Mouse (Mus musculus): Measurements from ENCODE around the gene Usp47.
"Not testable (repeated sequence)": the region's sequence is repeated elsewhere in the genome, so short reads cannot be mapped to it uniquely, and the experiment has no call there.

The Usp47 gene

DNA sequence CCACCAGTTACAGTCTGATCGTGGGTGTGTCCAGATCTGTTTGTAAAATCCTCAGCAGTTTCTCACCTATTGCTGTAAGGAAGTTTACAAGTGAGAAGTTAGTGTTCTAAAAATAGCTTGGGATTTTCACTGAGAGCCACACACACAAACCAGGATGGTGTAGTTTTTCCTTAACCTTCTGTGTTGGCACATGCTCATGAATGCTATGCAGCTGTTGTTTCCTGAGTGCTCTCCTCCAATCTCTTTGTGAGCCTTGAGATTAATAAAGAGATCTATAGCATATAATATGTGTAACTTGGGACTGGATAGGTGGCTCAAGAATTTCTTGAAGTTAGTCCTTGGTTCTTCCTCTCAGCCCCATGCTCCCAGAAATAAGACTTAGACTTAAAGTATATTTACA lies 13.3 kb downstream of the Usp47 start:
- no peak for DNase-seq (ENCODE audit: low read depth in 1 of 2, low spot score in 2 of 2)

DNA sequence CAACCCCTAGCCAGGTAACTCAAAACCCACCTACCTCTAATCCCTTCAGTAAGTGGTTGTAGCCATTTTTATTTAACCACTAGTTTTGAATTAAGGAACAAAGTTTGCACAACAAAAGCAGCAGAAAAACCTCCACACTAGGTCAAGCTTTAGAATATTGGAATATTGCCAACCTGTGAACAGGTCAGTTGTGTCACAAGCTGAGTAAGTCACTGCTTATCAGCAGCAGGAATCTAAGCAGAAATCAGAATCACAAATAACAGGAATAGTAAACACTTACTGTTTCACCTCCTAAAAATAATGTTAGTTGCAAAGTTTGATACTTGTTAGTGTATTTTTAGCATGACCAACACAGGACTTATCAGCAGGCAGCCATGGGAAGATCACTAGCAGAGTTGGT lies 17.0 kb downstream of the Usp47 start:
- DNase-seq (ENCODE audit: low read depth in 1 of 2, low spot score in 2 of 2), result no peak

DNA sequence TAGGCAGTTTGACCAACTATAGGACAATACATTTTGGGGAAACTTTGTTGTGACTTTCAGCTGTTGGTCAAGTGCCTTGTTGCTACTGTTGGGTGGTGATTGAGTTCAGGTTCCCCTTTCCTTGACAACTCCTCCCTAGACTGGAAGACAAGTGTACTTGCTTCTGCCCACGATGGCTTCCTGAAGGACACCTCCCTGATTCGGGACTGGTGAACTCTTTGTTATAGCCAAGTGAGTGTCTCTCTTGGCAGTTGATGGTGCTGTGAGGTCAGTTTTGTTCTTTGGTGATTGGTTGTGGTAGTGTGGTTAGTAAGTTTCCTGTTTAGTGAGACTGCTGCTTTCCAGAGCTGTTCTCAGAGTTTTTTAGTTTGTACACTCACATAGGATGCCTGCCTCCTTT lies 19.5 kb downstream of the Usp47 start:
- peak in 1 of 2 experiments; percentile 11 for DNase-seq (ENCODE audit: low read depth in 1 of 2, low spot score in 2 of 2)

DNA sequence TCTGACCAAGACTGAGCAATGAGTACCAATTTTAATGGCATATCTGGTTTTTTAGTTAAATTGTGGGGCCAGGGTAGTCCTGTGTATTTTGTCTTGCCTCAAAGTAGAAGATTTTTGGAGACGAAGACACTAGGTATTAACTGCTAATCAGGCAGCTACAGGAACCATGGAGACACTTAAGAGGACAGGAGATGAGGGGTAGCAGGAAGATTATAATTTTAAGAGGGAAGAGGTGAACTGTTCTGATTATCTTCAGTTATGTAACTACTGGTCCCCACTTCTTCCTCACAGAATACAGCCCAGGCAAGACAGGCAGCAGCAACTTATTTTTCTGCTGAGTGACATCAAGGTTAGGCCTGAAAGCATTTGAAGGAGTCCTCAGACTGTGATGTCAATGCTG lies 21.9 kb downstream of the Usp47 start:
- no peak for DNase-seq (ENCODE audit: low read depth in 1 of 2, low spot score in 2 of 2)

DNA sequence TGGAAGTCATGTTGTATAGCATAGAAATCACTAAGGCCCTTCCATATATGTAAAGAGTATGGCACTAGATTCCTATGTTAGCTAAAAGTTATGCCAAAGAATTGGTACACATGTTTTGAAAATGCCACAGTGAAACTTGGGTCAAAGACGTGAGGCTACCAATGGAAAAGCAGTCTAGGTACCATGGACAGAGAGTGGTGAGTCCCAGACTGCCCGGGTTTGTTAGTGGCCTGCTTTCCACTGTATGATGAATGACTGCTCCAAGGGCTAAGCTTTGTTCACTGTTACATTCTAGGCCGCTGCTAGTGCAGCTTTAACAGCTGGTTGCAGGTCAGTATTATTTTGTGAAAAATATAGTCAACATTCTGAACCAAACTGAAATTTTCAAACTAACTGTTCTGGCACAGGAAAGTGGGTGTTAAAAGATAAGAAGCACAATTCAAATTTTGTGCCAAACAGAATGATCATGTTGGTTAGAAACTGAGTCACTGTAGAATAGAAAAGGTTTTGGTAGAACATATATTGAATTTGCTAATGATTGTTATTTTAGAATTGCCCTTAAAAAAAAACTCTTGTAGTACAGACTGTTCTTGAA lies 22.6 kb downstream of the Usp47 start:
- DNase-seq (ENCODE audit: low read depth in 1 of 2, low spot score in 2 of 2), result no peak

DNA sequence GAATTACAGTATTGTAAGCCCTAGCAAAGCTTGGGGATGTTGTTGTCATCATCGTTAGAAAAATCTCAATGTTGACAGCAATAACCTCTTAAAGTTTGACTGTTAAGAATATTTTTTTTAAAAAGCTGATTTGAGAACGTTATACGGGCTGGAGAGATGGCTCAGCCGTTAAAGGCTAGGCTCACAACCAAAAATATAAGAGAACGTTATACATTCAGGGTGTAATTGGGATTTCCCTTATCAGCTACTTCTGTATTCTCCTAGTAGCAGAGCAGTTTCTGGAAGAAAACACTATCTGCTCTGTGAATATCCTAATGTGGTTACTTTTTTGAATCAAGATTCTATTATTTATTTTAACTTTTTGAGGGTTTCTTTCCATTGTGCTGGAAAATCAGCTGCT lies 25.3 kb downstream of the Usp47 start:
- no peak for DNase-seq (ENCODE audit: low read depth in 1 of 2, low spot score in 2 of 2)

DNA sequence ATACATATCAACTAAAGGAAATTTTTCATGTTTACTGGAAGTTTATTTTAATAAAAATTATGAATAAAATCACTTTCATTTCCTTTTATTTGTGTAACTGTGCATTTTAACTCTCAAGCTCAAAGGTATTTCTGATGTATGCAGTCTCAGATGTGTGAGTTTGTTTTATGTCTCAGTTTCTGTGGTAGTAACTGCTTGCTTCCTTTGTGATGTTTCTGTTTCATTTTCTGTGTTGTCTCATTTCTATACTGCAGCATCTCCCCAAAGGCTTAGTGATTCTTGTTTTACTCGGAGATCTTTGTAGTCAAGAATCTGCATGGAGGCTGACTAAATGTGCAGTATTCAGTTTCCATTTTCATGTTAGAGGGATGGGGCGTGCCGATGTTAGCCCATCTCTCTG lies 30.4 kb downstream of the Usp47 start:
- DNase-seq (ENCODE audit: low read depth in 1 of 2, low spot score in 2 of 2), result no peak

DNA sequence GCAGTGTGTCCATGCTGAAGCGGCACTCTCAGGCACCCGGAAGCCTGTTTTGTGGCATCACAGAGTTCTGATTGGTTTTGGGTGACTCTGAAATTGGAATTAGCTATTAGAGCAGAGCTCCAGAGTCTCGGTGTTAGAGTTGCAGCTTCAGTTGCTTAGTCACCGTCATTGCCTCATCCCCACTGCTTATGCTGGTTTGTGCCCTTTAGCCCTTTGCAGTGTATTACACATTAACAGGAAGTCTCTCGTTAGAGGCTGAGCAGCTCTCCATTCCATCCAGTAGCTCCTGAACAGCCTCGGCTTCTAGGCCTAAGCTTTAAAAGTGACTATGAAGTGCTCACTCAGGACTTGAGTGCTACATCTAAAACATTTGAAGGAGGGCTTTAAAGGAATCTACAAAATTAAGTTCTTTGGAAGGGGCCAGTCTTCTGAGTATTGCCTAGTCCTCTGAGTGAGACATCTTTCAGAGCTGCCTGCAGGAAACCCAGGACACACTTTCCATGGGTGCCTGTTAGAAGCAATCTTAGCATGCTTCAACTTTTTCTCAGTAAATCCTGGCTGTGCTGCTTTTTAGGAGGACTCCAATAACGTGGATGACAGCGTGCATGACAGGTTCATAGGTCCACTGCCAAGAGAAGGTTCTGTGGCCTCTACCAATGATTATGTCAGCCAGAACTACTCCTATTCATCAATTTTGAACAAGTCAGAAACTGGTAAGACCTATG lies 32.8 kb downstream of the Usp47 start:
- DNase-seq (ENCODE audit: low read depth in 1 of 2, low spot score in 2 of 2), result peak; percentile 46 to 56

DNA sequence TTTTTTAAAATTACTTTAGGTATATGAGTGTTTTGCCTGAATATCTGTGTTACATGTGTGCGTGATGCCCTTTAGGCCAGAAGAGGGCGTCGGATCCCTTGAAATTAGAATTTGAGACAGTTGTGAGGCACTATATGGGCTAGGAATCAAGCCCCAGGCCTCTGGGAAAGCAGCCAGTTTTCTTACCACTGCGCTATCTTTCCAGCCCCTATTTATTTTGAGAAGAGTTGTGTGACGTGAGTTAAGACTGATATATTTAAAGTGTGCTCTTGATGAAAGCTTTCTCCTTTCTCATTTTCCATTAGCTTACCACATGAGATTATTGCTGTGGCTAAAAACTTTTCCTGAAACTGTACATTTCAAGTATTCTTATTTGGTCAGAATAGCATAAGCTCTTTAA lies 51.6 kb downstream of the Usp47 start:
- no peak for DNase-seq (ENCODE audit: low read depth in 1 of 2, low spot score in 2 of 2)

DNA sequence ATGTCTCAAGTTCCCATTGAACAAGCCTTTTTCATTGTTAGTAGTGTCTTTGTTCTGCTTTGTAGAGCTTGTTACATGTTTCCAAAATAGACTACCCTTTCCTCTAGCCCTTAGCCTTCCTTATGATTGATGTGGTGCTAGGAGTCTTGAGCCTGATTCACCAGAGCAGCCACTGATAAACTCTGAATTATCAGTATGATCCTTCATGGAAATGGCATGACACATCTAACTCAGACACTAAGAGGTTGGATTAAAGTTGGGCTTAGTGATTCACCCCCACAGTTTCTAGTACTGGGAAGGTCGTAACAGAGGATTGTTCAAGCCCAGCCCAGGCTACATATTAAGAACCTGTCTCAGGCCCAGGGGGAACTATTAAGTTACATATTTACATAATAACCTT lies 59.3 kb downstream of the Usp47 start:
- no peak for DNase-seq (ENCODE audit: low read depth in 1 of 2, low spot score in 2 of 2)

DNA sequence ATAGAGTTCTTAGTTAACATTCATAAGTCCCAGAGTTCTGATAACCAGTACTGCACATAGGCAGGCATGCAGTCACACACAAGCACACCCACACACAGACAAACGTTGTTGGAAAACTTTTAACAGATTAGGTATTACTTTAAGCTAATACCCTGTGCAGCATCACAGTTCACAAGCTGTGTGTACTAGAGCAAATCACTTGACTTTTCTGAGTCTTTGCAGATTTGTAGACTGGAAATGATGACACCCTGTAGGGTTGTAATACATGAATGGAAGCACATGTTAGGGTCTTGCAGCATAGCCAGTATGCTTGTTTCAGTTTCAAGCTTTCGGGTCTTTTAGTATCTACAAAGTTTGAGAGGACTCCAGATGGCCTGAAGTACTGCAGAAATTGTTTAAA lies 60.9 kb downstream of the Usp47 start:
- DNase-seq (ENCODE audit: low read depth in 1 of 2, low spot score in 2 of 2), result no peak

DNA sequence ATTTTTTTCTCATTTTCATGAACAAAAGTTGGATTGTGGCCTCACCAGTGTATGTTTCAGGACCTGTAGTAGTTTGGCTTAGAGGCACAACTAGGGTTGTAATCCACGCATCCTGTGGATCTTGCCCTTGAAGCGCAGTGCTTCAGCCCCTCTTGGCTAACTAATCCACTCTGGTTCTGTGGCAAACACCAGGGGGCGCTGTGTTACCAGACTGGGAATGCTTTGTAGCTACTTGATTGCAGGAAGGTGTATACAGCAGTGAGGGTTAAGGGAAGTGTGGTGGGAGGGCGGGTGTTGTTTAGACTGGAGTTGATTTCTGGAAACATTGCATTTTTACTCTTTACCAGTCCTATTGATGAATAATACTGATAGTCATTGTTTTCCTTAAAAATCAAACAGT lies 61.8 kb downstream of the Usp47 start:
- peak; percentile 21 to 58 for DNase-seq (ENCODE audit: low read depth in 1 of 2, low spot score in 2 of 2)

DNA sequence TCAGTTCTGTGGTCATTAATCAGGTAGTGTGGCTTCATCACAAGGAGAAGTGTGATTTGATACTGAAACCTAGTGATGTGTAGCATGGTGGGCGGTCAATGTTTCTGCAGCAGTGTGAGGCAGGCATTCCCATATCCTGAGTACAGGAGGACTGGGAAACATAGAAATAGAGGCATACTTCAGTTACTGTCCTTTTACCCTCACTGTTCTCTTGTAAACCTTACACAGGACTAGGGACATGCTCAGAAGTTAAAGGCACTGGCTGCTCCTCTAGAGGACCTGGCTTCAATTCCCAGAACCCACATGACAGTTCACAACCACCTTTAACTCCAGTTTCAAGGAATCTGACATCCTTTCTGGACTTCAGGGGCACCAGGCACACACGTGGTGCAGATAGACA lies 62.9 kb downstream of the Usp47 start:
- no peak for DNase-seq (ENCODE audit: low read depth in 1 of 2, low spot score in 2 of 2)

DNA sequence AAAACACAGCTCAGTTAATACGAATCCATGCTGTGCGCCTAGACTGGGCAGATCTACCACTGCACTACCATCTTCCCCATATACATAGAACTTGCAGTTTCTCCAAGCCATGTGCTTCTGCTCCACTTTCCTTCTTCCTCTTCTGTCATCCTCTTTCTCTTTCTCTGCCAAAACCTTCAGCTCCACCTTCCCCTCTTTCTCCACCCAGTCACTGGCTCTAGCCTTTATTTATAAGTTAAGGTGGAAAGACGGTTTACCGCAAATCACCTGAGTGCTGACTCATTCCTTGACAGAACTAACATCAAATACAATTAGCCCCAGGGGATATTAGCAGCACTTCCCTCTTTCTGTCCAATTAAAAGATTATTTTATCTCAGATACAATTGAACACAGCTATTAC lies 71.6 kb downstream of the Usp47 start:
- DNase-seq (ENCODE audit: low read depth in 1 of 2, low spot score in 2 of 2), result not testable (repeated sequence)

DNA sequence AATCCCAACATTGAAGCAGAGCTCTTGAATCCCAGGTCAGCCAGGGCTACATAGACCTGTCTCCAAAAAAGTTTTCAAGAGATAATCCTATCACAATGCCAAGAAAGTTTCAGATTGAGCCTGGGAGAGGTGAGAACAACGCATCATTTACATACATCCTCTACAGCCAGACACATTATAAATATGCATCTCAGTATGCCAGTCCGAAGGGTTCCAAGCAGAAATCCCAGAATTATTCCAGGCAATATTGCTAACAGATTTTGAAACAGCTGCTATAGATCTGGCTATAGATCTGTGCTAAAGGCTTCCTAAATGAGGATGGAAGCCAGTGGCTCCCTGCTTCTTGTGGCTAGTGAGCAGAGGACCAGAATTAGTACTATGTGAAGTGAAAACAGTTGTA lies 77.6 kb downstream of the Usp47 start:
- no peak for DNase-seq (ENCODE audit: low read depth in 1 of 2, low spot score in 2 of 2)

DNA sequence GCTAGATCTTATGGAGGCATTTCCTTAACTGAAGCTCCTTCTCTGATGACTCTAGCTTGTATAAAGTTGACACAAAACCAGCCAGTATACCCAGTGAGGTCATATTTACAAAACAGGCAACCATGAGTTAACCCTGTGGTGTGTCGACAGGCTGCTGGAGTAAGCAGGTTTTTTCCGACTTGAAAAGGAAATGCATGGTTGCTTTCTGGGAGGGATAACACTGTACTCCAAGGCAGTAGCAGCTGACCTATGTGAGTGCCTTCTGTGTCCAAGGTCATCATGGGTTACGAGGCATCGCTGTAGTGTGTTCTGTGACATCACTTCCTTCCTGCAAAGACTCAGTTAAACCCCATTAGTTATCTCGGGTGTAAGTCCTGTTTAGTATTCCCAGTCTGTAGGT lies 79.6 kb downstream of the Usp47 start:
- DNase-seq (ENCODE audit: low read depth in 1 of 2, low spot score in 2 of 2), result no peak

DNA sequence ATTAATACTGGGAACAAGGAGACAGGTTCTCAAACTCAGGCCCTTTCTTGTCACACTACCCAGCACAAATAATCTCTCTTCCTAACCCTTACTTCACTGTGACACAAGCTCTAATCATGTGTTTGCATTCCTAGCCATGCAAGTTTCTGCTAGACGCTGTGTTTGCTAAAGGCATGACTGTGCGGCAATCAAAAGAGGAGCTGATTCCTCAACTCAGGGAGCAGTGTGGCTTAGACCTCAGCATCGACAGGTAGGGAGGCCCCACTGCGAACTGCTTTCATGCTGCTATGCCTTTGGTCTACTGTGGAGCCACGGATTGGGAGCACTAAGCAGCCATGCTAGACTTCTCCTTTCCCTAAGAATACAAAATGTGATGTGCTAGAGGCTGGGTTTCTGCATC lies 80.5 kb downstream of the Usp47 start:
- DNase-seq (ENCODE audit: low read depth in 1 of 2, low spot score in 2 of 2), result no peak

DNA sequence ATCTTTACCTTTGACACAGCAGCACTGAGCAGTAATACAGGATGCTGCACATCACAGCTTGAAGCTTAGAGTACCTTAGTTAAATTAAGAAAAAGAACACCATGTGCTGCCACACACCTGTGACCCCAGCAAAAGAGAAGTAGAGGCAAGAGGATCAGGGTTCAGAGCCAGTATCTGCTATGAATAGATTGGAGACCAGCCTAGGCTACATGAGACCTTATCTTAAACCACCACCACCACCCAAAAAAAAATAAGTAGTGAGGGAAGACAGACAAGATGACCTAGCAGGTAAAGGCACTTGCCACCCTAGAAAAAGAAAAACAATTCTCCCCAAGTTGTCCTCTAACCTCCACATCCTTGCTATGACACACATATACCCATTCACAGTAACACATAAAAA lies 85.5 kb downstream of the Usp47 start:
- DNase-seq (ENCODE audit: low read depth in 1 of 2, low spot score in 2 of 2), result no peak

DNA sequence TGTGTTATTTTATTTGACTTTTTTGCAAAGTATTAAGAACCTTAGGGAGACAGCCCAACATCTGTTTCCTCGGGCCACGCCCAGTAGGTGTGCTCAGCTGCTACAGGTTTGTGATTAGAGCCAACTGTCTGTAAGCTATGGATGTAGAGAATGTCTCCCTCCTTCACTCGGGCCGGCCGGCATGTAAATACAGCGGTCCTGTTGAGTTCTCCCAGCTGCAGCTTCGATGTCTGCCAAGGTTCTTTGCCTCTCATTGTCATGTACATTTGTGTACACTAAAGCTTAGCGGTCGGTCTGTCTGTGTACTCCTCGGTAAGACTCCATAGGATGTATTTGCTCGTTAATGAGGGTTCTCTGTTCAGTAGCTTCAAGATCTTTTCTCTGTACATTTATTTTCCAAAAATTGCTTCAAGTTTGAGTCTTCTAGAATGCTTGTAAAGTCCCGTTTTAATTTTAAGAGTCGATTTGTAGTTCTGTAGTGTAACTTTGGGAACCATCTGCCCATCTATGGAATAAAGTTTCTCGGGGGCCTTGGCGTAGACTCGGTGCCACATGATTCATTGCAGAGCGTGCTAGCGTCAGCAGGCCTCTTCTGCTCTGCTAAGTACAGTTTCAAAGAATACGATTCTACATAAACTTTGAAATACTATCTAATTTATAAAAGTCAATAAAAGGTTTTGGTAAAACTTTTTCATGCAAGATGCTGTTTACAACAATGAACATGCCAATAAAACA lies 87.5 kb downstream of the Usp47 start:
- no peak for DNase-seq (ENCODE audit: low read depth in 1 of 2, low spot score in 2 of 2)

DNA sequence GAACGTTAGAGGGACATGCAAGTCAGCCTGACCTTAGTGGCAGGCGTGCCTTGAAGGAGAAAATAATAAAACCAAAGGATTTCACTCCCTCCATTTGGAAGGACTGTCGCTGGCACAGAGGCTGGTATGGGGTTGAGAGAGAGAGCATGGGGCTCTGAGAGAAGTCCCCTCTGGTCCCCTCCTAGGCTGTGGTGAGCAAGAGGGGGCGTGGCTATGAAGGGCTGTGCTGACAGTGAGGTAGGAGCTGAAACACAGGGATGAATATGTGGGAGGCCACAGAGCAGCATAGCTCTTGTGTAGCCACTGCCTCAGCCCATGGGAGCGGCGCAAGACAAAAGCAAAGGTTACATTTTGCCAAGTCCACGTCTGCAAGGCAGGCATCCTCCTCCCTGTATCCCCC lies 94.2 kb downstream of the Usp47 start:
- no peak for DNase-seq (ENCODE audit: low read depth in 1 of 2, low spot score in 2 of 2)

DNA sequence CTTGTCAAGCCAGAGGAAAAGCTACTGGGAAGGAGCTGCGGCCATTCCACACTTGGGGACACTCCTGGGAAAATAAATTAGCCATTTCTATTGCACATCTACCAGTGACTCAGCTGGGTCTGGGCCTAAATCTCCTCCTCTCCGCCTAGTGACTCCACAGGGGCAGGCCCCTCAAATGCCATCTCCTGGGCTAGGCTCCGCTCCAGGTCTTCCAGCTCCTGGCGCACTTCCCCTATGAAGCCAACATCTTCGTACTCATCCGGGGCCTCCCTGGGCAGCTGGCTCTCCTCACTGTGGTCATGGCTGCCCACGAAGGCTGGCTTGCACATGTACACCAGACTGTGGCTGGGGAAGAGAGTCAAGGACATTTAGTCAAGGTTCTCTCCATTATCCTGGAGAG lies 94.8 kb downstream of the Usp47 start:
- DNase-seq (ENCODE audit: low read depth in 1 of 2, low spot score in 2 of 2), result no peak

DNA sequence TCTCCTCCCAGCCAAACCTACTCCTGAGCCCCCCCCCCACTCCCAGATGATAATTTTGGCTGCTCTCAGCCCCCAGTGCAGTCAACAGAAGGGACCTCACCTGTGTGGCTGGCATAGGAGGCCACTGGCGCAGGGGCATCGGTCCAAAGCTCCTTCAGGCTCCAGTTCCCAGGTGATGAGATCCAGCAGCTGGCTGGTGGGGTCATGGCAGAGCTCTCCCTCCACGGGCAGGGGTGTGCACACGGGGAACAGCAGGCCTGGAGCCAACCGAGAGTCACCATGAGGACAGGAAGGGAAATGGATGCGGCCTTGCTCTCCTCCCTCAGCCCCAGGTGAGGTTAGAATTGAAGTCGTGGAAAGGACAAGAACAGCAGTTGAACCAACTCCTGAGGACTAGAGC lies 95.9 kb downstream of the Usp47 start:
- no peak for DNase-seq (ENCODE audit: low read depth in 1 of 2, low spot score in 2 of 2)

All from monocyte, adult 2 months (primary cell).